Mouse (Mus musculus) heart, embryonic 16.5 days (tissue): ENCODE data around the gene Rac1. TPM values are rescaled to one million over a fixed set of nuclear protein-coding genes. Genes with fewer than 3 reads are reported as not detected.
"Not testable (repeated sequence)": the region's sequence is repeated elsewhere in the genome, so short reads cannot be mapped to it uniquely, and the experiment has no call there.

Source experiments
- ATAC-seq: fragments of 200-750 bp; cut with Nextera tagmentation; replicated peaks from 2 replicates; pipeline ENCODE4 v1.8.0; 2017; ENCODE audit warnings: moderate number of reproducible peaks; ENCODE audit not compliant: insufficient read depth, low FRiP score; ENCODE audit errors: extremely low read depth
- H3K27ac ChIP-seq: fragments of 300-500 bp; sonication (generic); 2 replicates; pipeline ENCODE4 v1.5.1; 2014; ENCODE audit warnings: mild to moderate bottlenecking, low read length, control low read depth, moderate library complexity
- H3K27me3 ChIP-seq: fragments of 300-500 bp; sonication (generic); 2 replicates; pipeline ENCODE4 v1.6.1; 2014; ENCODE audit warnings: low read length, mixed read lengths; ENCODE audit not compliant: control insufficient read depth, insufficient read depth
- H3K36me3 ChIP-seq: fragments of 300-500 bp; sonication (generic); 2 replicates; pipeline ENCODE4 v1.6.1; 2014; ENCODE audit not compliant: control insufficient read depth, insufficient read depth
- H3K4me1 ChIP-seq: fragments of 300-500 bp; sonication (generic); 2 replicates; pipeline ENCODE4 v1.6.1; 2014; ENCODE audit warnings: low read length, mixed read lengths; ENCODE audit not compliant: control insufficient read depth, insufficient read depth
- H3K4me2 ChIP-seq: fragments of 300-500 bp; sonication (generic); 2 replicates; pipeline ENCODE4 v1.6.1; 2014; ENCODE audit warnings: low read depth, mild to moderate bottlenecking, control low read depth, low read length
- H3K4me3 ChIP-seq: fragments of 300-500 bp; sonication (generic); 2 replicates; pipeline ENCODE4 v1.5.1; 2014; ENCODE audit warnings: mild to moderate bottlenecking, control low read depth, low read length
- H3K9ac ChIP-seq: fragments of 300-500 bp; sonication (generic); 2 replicates; pipeline ENCODE4 v1.6.1; 2014; ENCODE audit warnings: low read length, control low read depth
- H3K9me3 ChIP-seq: fragments of 300-500 bp; sonication (generic); replicated peaks from 2 replicates; pipeline ENCODE4 v1.6.1; 2016; ENCODE audit warnings: low read length; ENCODE audit not compliant: control insufficient read depth
- WGBS: fragments of 180-500 bp; shearing (Covaris S2); extraction: QIAGEN DNeasy Blood & Tissue Kit; methylation state at CpG from one replicate; pipeline ENCODE4 v1.1.7; 2014; 5-methylcytosine and 5-hydroxymethylcytosine counted together
- polyA plus RNA-seq: library from polyadenylated mRNA; unstranded; fragments of >200 nt; fragmentation: Nextera tagmentation; extraction: Ambion mirVana; gene quantifications from 2 replicates; pipeline ENCODE4 v1.2.1, GENCODE M21; 2015

Rac1 gene
- polyA plus RNA-seq, 1 experiment from 2014 or later, result 340 TPM

GRCm38 (mm10) chr5:143561009-143561408 lies 33.2 kb upstream of the Rac1 start:
- no peak for ATAC-seq
- Histone ChIP-seq H3K4me1 (peaks cover 44% of the 10 kb centered on the region), H3K4me2 (0 out of 2 replicates have a peak overlapping the region, but pooled peaks have one; percentile 6), H3K27me3 (no peaks in the 10 kb centered on the region), H3K4me3 (no peak overlapping the region), H3K27ac (peak overlapping the region; percentile 88), H3K9me3 (no peaks in the 10 kb centered on the region), H3K9ac (peak overlapping the region; percentile 6; the same call in 1 of the 2 replicates), H3K36me3 (no peaks in the 10 kb centered on the region)
- 82% methylated on average over 4 of the region's 4 CpGs for WGBS

- H3K4me3 ChIP-seq, result no peak overlapping the region
- H3K27ac ChIP-seq, result peak overlapping the region; percentile 86
- H3K9me3 ChIP-seq, result no peaks in the 10 kb centered on the region
- H3K36me3 ChIP-seq, result no peaks in the 10 kb centered on the region
- H3K4me2 ChIP-seq, result peak overlapping the region; percentile 37
- no peak; the same call in 1 of the 2 replicates for ATAC-seq
- 48% methylated on average over 3 of the region's 3 CpGs for WGBS
- peaks cover 44% of the 10 kb centered on the region for H3K4me1 ChIP-seq
- no peaks in the 10 kb centered on the region for H3K27me3 ChIP-seq
- H3K9ac ChIP-seq, result no peak overlapping the region; the same call in 1 of the 2 replicates
Measured at GRCm38 (mm10) chr5:143558731-143559130, 30.9 kb upstream of the Rac1 start.

- H3K4me2 ChIP-seq, result no peak overlapping the region
- no peak overlapping the region for H3K27ac ChIP-seq
- H3K9ac ChIP-seq, result no peak overlapping the region
- 86% methylated on average over 6 of the region's 6 CpGs for WGBS
- no peaks in the 10 kb centered on the region; the same call in 1 of the 2 replicates for H3K36me3 ChIP-seq
- no peak for ATAC-seq
- H3K4me3 ChIP-seq, result no peak overlapping the region
- H3K4me1 ChIP-seq, result peaks cover 26% of the 10 kb centered on the region
- no peaks in the 10 kb centered on the region for H3K27me3 ChIP-seq
- H3K9me3 ChIP-seq, result no peaks in the 10 kb centered on the region
Measured at GRCm38 (mm10) chr5:143555233-143555632, 27.4 kb upstream of the Rac1 start.

GRCm38 (mm10) chr5:143552911-143553310 lies 25.1 kb upstream of the Rac1 start:
- H3K27me3 ChIP-seq, result no peaks in the 10 kb centered on the region
- H3K9me3 ChIP-seq, result no peaks in the 10 kb centered on the region
- WGBS, result 81% methylated on average over 6 of the region's 6 CpGs
- H3K27ac ChIP-seq, result no peak overlapping the region
- no peak overlapping the region for H3K4me2 ChIP-seq
- no peaks in the 10 kb centered on the region; the same call in 1 of the 2 replicates for H3K36me3 ChIP-seq
- ATAC-seq, result no peak
- H3K4me3 ChIP-seq, result no peak overlapping the region
- H3K9ac ChIP-seq, result no peak overlapping the region
- peaks cover 27% of the 10 kb centered on the region for H3K4me1 ChIP-seq

GRCm38 (mm10) chr5:143548922-143549321 lies 21.1 kb upstream of the Rac1 start:
- peak overlapping the region; percentile 72 for H3K27ac ChIP-seq
- not testable (repeated sequence) for ATAC-seq, H3K27me3 ChIP-seq, H3K9me3 ChIP-seq, H3K36me3 ChIP-seq
- H3K9ac ChIP-seq, result peak overlapping the region; percentile 83
- WGBS, result under 1% methylated on average over 28 of the region's 28 CpGs
- H3K4me3 ChIP-seq, result peak overlapping the region; percentile 60
- H3K4me2 ChIP-seq, result peak overlapping the region; percentile 97
- H3K4me1 ChIP-seq, result peaks cover 17% of the 10 kb centered on the region

- peak; percentile 96 for ATAC-seq
- peak overlapping the region; percentile 83 for H3K9ac ChIP-seq
- WGBS, result under 1% methylated on average over 35 of the region's 37 CpGs
Measured at GRCm38 (mm10) chr5:143548401-143548846, 20.6 kb upstream of the Rac1 start.

GRCm38 (mm10) chr5:143547866-143548265 lies 20.0 kb upstream of the Rac1 start:
- no peaks in the 10 kb centered on the region for H3K27me3 ChIP-seq
- H3K4me3 ChIP-seq, result peak overlapping the region; percentile 11
- H3K9me3 ChIP-seq, result no peaks in the 10 kb centered on the region
- H3K4me2 ChIP-seq, result peak overlapping the region; percentile 50
- peaks cover 17% of the 10 kb centered on the region for H3K4me1 ChIP-seq
- WGBS, result 54% methylated on average over 10 of the region's 10 CpGs
- ATAC-seq, result no peak
- no peaks in the 10 kb centered on the region; the same call in 1 of the 2 replicates for H3K36me3 ChIP-seq
- H3K9ac ChIP-seq, result no peak overlapping the region; the same call in 1 of the 2 replicates
- peak overlapping the region; percentile 64 for H3K27ac ChIP-seq

More at GRCm38 (mm10) chr5:143548401-143548846, 20.6 kb upstream of the Rac1 start:
- Histone ChIP-seq H3K27ac (peak overlapping the region; percentile 72), H3K9me3 (no peaks in the 10 kb centered on the region), H3K4me3 (peak overlapping the region; percentile 60), H3K27me3 (no peaks in the 10 kb centered on the region), H3K36me3 (no peaks in the 10 kb centered on the region; the same call in 1 of the 2 replicates), H3K4me2 (peak overlapping the region; percentile 97), H3K4me1 (peaks cover 17% of the 10 kb centered on the region)

- H3K9me3 ChIP-seq, result no peaks in the 10 kb centered on the region
- no peak overlapping the region for H3K27ac ChIP-seq
- WGBS, result 5% methylated on average over 11 of the region's 11 CpGs
- H3K9ac ChIP-seq, result no peak overlapping the region
- H3K4me3 ChIP-seq, result no peak overlapping the region
- no peak overlapping the region for H3K4me2 ChIP-seq
- peaks cover 17% of the 10 kb centered on the region for H3K4me1 ChIP-seq
- H3K36me3 ChIP-seq, result no peaks in the 10 kb centered on the region; the same call in 1 of the 2 replicates
- H3K27me3 ChIP-seq, result no peaks in the 10 kb centered on the region
- ATAC-seq, result no peak
Measured at GRCm38 (mm10) chr5:143547384-143547783, 19.5 kb upstream of the Rac1 start.

GRCm38 (mm10) chr5:143539111-143539510 lies 11.3 kb upstream of the Rac1 start:
- no peak overlapping the region for H3K27ac ChIP-seq
- no peak overlapping the region for H3K4me2 ChIP-seq
- H3K27me3 ChIP-seq, result no peaks in the 10 kb centered on the region
- no peaks in the 10 kb centered on the region for H3K4me1 ChIP-seq
- 67% methylated on average over 8 of the region's 8 CpGs for WGBS
- no peaks in the 10 kb centered on the region for H3K9me3 ChIP-seq
- H3K9ac ChIP-seq, result no peak overlapping the region
- no peak for ATAC-seq
- no peak overlapping the region for H3K4me3 ChIP-seq
- H3K36me3 ChIP-seq, result no peaks in the 10 kb centered on the region
